Mouse (Mus musculus) limb, embryonic 13.5 days (tissue): Measurements from ENCODE around the gene Tbc1d17. TPM values are rescaled to one million over a fixed set of nuclear protein-coding genes. Genes with fewer than 3 reads are reported as not detected.
A peak's percentile ranks its signal among the peaks of the same experiment; 100 is the strongest.

Experiments used
- ATAC-seq: fragments of 200-750 bp; cut with Nextera tagmentation; 2 replicates; pipeline ENCODE4 v1.8.0; 2017; ENCODE audit warnings: low read depth, moderate number of reproducible peaks, moderate TSS enrichment; ENCODE audit not compliant: low FRiP score
- H3K27ac ChIP-seq: fragments of 300-500 bp; sonication (generic); 2 replicates; pipeline ENCODE4 v1.5.1; 2015; ENCODE audit warnings: inconsistent platforms, mild to moderate bottlenecking, moderate library complexity
- H3K27me3 ChIP-seq: fragments of 300-500 bp; sonication (generic); 2 replicates; pipeline ENCODE4 v1.6.1; 2015; ENCODE audit warnings: mild to moderate bottlenecking, inconsistent platforms
- H3K36me3 ChIP-seq: fragments of 300-500 bp; sonication (generic); 2 replicates; pipeline ENCODE4 v1.6.1; 2015; ENCODE audit warnings: inconsistent platforms, mild to moderate bottlenecking, moderate library complexity
- H3K4me1 ChIP-seq: fragments of 300-500 bp; sonication (generic); 2 replicates; pipeline ENCODE4 v1.6.1; 2015; ENCODE audit warnings: inconsistent platforms
- H3K4me2 ChIP-seq: fragments of 300-500 bp; sonication (generic); replicated peaks from 2 replicates; pipeline ENCODE4 v1.6.1; 2015; ENCODE audit warnings: inconsistent platforms, mild to moderate bottlenecking, moderate library complexity
- H3K4me3 ChIP-seq: fragments of 300-500 bp; sonication (generic); 2 replicates; pipeline ENCODE4 v1.5.1; 2015; ENCODE audit warnings: moderate library complexity, mild to moderate bottlenecking, inconsistent platforms
- H3K9ac ChIP-seq: fragments of 300-500 bp; sonication (generic); 2 replicates; pipeline ENCODE4 v1.6.1; 2015; ENCODE audit warnings: mild to moderate bottlenecking, inconsistent platforms
- H3K9me3 ChIP-seq: fragments of 300-500 bp; sonication (generic); 2 replicates; pipeline ENCODE4 v1.6.1; 2016; ENCODE audit warnings: inconsistent platforms
- WGBS: fragments of 180-500 bp; shearing (Covaris S2); methylation state at CpG from one replicate; pipeline ENCODE4 v1.1.7; 2015; 5-methylcytosine and 5-hydroxymethylcytosine counted together
- polyA plus RNA-seq: library from polyadenylated mRNA; unstranded; fragments of >200 nt; fragmentation: Nextera tagmentation; extraction: Ambion mirVana; gene quantifications from 2 replicates; pipeline ENCODE4 v1.2.1, GENCODE M21; 2015

Tbc1d17 gene
- polyA plus RNA-seq, 1 experiment from 2014 or later: 90.5 TPM

DNA sequence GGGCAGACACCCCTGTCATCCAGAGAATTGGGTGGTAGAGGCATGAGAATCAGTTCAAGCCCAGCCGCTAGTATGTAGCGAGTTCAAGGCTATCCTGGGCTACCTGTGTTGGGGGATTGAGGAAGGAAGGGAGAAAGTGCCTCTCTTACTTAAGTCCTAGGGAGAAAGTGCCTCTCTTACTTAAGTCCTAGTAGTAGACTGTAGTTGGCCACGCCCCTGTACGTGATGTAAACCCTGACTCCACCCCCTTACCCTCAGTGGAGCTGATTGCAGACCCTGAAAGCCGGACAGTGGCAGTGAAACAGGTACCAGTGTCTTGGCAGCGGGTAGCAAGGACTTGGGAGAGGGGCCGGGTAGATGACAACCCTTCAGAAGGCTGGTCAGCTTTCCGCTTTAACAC is 9.0 kb upstream of the Tbc1d17 start:
- Histone ChIP-seq H3K4me3 (peak overlapping the region; percentile 78), H3K9me3 (no peaks in the 10 kb centered on the region), H3K9ac (peak overlapping the region; percentile 82), H3K36me3 (peaks cover 38% of the 10 kb centered on the region), H3K4me2 (peak overlapping the region; percentile 94), H3K27ac (peak overlapping the region; percentile 90), H3K27me3 (no peaks in the 10 kb centered on the region), H3K4me1 (peaks cover 51% of the 10 kb centered on the region)
- 24% methylated on average over 8 of the region's 8 CpGs for WGBS
- ATAC-seq: no peak

DNA sequence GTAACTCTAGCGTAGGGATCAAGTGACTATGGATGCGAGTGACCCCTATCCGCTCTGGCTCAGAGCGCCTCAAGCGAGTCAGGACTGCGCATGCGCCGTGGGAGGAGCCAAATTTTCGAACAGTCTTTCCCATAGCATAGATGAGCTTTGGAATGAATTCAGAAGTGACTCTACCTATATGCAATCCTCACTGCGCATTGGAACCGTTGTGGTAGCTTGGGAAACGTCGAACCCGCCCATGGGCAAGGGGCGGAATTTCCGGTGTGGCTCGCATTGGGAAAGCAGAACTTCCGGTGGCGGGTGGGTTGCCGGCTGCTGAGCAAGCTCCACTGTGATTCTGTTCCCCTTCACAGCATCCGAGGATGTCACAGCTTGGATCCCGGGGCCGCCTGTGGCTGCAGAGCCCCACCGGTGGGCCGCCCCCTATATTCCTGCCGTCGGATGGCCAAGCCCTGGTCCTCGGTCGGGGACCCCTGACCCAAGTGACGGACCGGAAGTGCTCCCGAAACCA is 8.2 kb upstream of the Tbc1d17 start, which contains the start of gene Pnkp:
Gene Pnkp (plus strand): TSS at position 98 of the 511 bp plus-strand sequence.
- H3K4me2 ChIP-seq: peak within 1 kb of the TSS; percentile 94
- H3K4me1 ChIP-seq: peaks cover 58% of the 10 kb centered on the region
- peak; percentile 45; the same call in 1 of the 2 replicates for ATAC-seq
- peak within 1 kb of the TSS; percentile 78 for H3K4me3 ChIP-seq
- H3K9ac ChIP-seq: peak within 1 kb of the TSS; percentile 82
- no peaks in the 10 kb centered on the region for H3K27me3 ChIP-seq
- peak within 1 kb of the TSS; percentile 90 for H3K27ac ChIP-seq
- 1% methylated on average over 32 of the region's 32 CpGs for WGBS
- H3K9me3 ChIP-seq: no peaks in the 10 kb centered on the region
- peaks cover 36% of the 10 kb centered on the region for H3K36me3 ChIP-seq

DNA sequence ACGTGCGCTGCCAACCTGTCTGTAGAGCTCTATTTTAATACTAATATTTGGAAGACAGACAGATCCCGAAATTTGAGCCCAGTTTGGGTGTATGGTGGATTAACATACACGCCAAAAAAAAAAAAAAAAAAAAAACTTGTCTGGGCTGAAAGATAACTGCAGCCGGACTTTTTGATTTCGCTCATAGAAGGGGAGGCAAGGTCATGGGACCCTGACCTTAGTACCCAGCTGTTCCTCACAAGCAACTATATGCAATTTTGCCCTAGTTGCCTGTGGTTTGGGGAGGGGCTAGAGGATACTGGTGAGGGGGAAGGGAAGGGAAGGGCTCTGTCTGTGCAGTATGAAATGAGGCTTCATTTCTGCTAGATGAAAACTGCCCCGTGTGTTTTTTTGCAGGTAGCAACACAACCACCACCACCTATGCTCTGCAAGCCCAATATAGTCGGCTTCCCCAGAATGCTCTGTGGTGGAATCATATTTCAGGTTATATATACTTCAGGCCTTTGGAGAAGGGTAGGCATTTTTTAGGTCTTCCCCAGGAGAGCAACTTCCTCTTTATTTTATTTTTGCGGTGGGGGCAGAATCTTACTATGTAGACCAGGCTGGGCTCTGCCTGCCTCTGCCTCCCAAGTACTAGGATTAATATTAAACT is 7.5 kb upstream of the Tbc1d17 start:
- no peak for ATAC-seq
- Histone ChIP-seq H3K27ac (peak overlapping the region; percentile 90; the same call in 1 of the 2 replicates), H3K4me2 (peak overlapping the region; percentile 94), H3K4me1 (peaks cover 62% of the 10 kb centered on the region), H3K4me3 (peak overlapping the region; percentile 78), H3K9ac (no peak overlapping the region), H3K27me3 (no peaks in the 10 kb centered on the region), H3K36me3 (peaks cover 32% of the 10 kb centered on the region), H3K9me3 (no peaks in the 10 kb centered on the region)
- 62% methylated on average over 9 of the region's 9 CpGs for WGBS

DNA sequence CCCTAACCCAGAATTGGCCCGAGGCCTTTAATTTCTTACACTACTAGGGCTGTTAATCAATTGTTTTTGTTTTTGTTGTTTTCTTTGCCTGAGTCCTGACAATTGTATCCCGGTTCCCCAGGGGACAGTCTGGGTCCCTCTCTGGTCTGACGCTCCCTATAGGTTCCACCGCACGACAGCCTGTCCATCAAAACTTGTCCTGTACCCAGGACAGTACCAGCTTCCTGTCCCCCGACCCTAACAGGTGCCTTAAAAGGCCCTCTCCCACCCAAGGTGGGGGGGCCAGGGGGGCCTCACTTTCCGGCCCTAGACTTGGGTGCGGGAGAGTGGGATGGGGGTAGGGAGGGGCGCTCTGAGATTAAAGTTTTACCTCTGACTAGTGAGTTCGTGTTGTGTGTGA is 6.2 kb upstream of the Tbc1d17 start:
- WGBS: 44% methylated on average over 10 of the region's 10 CpGs
- peak overlapping the region; percentile 93 for H3K27ac ChIP-seq
- ATAC-seq: no peak
- H3K4me2 ChIP-seq: peak overlapping the region; percentile 90
- peak overlapping the region; percentile 73 for H3K9ac ChIP-seq
- H3K4me1 ChIP-seq: peaks cover 73% of the 10 kb centered on the region
- H3K27me3 ChIP-seq: no peaks in the 10 kb centered on the region
- H3K36me3 ChIP-seq: peaks cover 27% of the 10 kb centered on the region
- no peaks in the 10 kb centered on the region for H3K9me3 ChIP-seq
- H3K4me3 ChIP-seq: peak overlapping the region; percentile 56

DNA sequence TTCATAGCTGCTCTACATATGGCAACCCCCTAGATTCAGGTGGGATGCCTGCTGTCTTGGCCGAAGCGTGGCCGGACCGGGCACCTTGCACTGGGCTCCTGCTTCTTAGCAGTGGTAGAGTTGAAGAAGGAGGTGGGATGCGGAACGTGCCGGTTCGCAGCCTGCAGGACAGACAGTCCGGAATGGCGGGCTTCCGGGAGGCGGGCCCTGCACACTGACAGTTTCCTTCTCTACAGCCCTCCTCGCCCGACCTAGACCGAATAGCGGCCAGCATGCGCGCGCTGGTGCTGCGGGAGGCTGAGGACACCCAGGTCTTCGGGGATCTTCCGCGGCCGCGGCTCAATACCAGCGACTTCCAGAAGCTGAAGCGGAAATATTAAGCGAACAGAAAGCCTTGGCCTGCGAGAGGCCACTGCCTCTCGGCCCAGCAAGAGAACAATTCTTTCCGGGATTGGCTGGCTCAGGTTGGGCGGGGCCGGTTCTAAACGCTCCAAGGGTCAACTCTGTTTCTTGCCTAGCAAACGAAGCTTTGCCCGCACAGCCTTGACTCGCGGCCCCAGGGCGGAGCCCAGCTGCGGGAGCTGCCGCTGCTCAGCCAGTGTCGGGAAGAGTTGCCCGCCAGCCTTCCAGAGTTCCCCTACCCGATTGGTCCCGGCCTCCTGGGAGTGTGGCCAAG is 5.6 kb upstream of the Tbc1d17 start:
- Histone ChIP-seq H3K27me3 (no peaks in the 10 kb centered on the region), H3K4me1 (peaks cover 73% of the 10 kb centered on the region), H3K36me3 (peaks cover 22% of the 10 kb centered on the region), H3K4me3 (peak overlapping the region; percentile 56), H3K9ac (peak overlapping the region; percentile 73), H3K4me2 (peak overlapping the region; percentile 90), H3K9me3 (no peaks in the 10 kb centered on the region), H3K27ac (peak overlapping the region; percentile 93)
- under 1% methylated on average over 42 of the region's 45 CpGs for WGBS
- ATAC-seq: peak; percentile 17

DNA sequence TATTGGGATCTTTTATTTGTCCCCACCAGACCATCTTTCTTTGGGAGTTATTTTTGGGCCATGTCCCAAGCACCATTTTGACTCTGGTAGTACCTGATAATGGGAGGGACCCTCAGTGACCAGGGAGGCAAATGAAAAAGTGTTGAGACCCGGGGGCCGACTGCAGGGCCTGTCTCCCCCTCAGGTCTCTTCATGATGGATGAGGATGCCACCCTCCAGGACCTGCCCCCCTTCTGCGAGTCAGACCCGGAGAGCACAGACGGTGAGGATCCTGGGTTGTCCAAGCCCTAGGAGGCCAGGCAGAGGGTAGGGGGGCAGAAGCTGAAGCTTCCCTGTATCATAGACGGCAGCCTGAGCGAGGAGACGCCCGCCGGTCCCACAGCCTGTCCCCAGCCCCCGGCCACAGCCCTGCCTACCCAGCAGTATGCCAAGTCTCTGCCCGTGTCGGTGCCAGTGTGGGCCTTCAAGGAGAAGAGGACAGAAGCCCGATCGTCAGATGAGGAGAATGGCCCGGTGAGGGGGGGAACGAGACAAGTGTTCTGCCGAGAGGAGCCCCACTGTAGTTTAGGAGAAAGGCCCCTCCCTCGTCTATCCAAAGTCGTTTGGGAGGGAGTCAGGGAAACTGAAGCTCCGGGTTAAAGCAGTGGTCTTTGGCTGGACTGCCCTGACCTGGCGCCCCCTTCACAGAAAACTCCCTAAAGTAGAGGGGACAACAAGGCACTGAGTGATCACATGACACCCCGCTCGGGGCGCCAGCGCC is 4.9 kb upstream of the Tbc1d17 start:
- H3K4me2 ChIP-seq: peak overlapping the region; percentile 90
- H3K4me1 ChIP-seq: peaks cover 73% of the 10 kb centered on the region
- no peaks in the 10 kb centered on the region for H3K27me3 ChIP-seq
- H3K9ac ChIP-seq: peak overlapping the region; percentile 73
- 27% methylated on average over 26 of the region's 26 CpGs for WGBS
- peak overlapping the region; percentile 93 for H3K27ac ChIP-seq
- no peak for ATAC-seq
- H3K9me3 ChIP-seq: no peaks in the 10 kb centered on the region
- peak overlapping the region; percentile 56 for H3K4me3 ChIP-seq
- H3K36me3 ChIP-seq: peaks cover 22% of the 10 kb centered on the region

DNA sequence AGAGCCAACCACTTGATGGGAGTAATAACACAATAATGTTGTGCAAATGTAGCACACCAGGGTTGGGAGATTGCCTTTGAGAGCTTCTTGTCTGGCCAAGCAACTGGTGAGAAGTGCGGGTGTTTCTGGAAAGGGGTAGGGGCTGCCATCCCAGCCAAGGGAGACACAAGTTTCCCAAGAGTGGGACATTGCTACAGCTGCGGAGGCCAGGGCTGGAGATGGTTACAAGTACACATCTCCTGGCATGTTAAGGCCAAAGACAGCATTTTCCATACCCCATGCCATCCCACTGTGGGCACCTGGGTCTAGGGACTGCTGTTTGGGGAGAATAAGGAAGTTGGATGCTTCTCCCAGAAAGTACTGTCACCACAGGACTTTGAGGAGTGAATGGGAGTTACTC is 4.2 kb upstream of the Tbc1d17 start:
- peak overlapping the region; percentile 40; the same call in 1 of the 2 replicates for H3K9ac ChIP-seq
- H3K4me1 ChIP-seq: peaks cover 67% of the 10 kb centered on the region
- WGBS: 89% methylated on average over 2 of the region's 2 CpGs
- H3K4me3 ChIP-seq: peak overlapping the region; percentile 56; the same call in 1 of the 2 replicates
- no peak for ATAC-seq
- no peaks in the 10 kb centered on the region for H3K27me3 ChIP-seq
- H3K36me3 ChIP-seq: peaks cover 22% of the 10 kb centered on the region
- no peak overlapping the region for H3K27ac ChIP-seq
- H3K4me2 ChIP-seq: peak overlapping the region; percentile 90
- no peaks in the 10 kb centered on the region for H3K9me3 ChIP-seq

DNA sequence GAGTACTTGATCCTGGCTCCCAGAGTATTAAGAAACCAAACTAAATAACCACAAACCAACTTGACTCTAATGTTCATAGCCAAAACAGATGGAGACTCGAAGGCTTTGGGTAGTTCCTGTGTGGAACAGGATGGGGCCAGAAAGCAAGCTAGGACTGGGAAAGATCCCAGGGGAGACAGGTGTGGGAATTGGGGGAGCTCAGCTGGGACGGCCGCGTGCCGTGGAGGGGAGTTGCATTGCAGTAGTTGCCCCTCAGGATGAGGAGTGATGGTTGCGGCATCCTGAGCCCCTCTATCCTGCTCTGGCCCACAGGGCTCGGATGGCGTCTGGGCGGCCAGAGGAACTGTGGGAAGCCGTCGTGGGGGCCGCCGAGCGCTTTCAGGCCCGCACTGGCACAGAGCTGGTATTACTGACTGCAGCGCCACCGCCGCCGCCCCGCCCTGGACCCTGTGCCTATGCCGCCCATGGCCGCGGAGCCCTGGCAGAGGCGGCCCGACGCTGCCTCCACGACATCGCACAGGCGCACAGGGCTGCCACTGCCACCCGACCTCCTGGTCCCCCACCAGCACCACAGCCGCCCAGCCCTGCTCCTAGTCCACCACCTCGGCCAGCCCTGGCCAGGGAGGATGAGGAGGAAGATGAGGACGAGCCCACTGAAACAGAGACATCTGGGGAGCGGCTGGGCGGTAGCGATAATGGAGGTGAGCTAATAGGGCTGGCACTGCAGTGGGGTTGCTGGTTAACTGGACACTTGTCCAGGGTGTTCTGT is 3.6 kb upstream of the Tbc1d17 start:
- Histone ChIP-seq H3K4me2 (no peak overlapping the region), H3K4me3 (no peak overlapping the region), H3K27ac (no peak overlapping the region), H3K36me3 (peaks cover 22% of the 10 kb centered on the region), H3K27me3 (no peaks in the 10 kb centered on the region), H3K4me1 (peaks cover 67% of the 10 kb centered on the region), H3K9ac (no peak overlapping the region), H3K9me3 (no peaks in the 10 kb centered on the region)
- ATAC-seq: no peak
- WGBS: 87% methylated on average over 36 of the region's 36 CpGs

DNA sequence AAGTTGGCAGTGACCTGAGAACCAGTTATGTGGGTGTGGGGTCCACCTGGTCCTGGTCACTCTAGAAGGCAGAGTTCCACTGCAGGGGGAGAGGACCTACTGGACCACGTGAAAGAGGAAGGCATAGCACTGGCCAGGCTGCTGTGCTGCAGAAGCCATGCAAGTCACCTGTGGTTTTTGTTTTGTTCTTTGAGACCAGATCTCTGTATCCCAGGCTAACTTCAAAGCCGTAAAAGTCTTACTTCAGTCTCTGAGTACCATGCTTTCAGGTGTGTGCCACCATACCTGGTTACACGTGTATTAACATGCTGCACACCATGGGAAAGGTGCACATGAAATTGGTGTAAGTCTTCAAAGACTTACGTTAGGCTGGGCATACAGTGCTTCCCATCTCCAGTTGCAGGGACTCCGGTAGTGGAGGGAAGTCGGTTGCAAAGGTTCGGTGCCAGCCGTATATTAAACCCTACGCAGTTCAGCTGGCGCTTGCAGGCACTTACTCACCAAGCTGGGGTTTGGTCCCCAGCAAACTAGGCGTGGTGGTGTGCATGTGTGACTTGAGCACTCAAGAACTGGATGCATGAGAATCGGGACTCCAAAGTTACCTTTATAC is 2.9 kb upstream of the Tbc1d17 start:
- Histone ChIP-seq H3K27ac (no peak overlapping the region), H3K36me3 (peaks cover 24% of the 10 kb centered on the region), H3K27me3 (no peaks in the 10 kb centered on the region), H3K9ac (no peak overlapping the region), H3K9me3 (no peaks in the 10 kb centered on the region), H3K4me3 (peak overlapping the region; percentile 79; the same call in 1 of the 2 replicates), H3K4me1 (peaks cover 69% of the 10 kb centered on the region), H3K4me2 (no peak overlapping the region)
- 92% methylated on average over 12 of the region's 12 CpGs for WGBS
- ATAC-seq: no peak

DNA sequence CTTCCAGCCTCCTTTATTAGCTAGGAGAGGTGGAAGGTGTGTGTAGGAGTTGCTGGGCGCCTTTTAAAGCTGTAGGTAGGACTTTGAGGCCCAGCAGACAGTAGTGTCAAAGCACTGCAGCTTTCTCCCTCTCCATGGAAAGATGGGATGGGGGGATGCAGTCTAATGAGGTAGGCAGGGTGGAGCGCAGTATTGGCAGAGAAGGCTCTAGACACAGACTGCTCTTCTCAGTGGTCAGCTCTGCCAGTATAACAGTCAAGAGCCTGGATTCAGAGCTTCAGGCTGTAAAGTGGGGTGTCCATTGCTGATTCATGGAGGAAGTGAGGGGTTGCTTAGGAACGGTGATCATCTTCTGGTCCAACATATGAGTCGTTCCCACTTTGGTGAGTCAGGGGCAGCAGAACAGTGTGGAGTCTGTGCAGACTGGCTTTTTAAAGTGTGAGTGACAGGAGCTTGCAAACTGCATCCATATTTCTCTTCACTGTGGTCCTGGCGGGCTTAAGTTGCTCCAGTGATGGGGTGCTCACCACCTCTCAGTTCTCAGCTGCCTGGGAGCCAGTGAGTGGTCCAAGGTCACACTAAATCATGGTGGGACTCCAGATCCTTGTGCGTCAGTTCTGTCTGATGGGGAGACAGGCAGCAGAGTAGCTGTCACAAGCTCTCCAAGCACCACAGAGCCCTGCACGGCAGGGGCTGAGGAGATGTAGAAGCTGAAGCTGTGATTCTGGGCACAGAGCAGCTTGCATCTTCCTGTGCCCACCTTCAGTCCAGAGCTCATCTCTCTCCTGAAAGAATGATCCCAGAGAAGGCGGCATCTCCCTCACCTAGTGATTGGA is 2.1 kb upstream of the Tbc1d17 start:
- Histone ChIP-seq H3K9ac (peak overlapping the region; percentile 82), H3K27ac (peak overlapping the region; percentile 95; the same call in 1 of the 2 replicates), H3K36me3 (peaks cover 32% of the 10 kb centered on the region), H3K4me2 (peak overlapping the region; percentile 94), H3K4me3 (peak overlapping the region; percentile 79), H3K9me3 (no peaks in the 10 kb centered on the region), H3K27me3 (no peaks in the 10 kb centered on the region), H3K4me1 (peaks cover 64% of the 10 kb centered on the region)
- 76% methylated on average over 8 of the region's 8 CpGs for WGBS
- no peak for ATAC-seq
